Mouse (Mus musculus): ENCODE data around the gene Ctcfl. TPM values are rescaled to one million over a fixed set of nuclear protein-coding genes. Genes with fewer than 3 reads are reported as not detected.
A peak's percentile ranks its signal among the peaks of the same experiment; 100 is the strongest.
"Not testable (repeated sequence)": the region's sequence is repeated elsewhere in the genome, so short reads cannot be mapped to it uniquely, and the experiment has no call there.

Gene Ctcfl
- polyA plus RNA-seq, 1 experiment: 0.03 TPM

DNA sequence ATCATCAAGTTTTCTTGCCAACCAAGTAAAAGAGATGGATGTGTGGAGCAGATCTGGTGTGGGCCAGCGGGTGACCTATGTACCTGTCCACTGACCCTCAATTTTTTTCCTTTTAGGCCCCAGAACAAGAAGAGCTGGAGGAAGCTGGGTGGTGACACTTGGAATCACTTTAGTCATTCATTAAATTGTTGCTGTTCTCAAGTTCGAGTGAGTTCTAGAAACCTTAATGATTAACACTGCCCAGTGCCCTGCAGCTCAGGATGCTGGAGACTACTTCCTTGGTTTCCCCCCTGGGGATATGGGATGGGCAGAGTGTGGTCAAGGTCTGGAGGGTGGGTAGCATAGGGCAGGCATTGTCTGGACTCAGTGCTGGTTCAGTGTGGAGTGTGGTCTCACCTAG is 9.8 kb upstream of the Ctcfl start:
- Histone ChIP-seq H3K4me3 (ENCODE audit: insufficient read depth, low read depth, low read length) (no peak overlapping the region), H3K4me1 (ENCODE audit: control insufficient read depth, insufficient read depth, low read length) (peaks cover 17% of the 10 kb centered on the region), H3K27ac (ENCODE audit: insufficient read depth, low read depth, low read length) (peak overlapping the region; percentile 76), H3K36me3 (ENCODE audit: control insufficient read depth, insufficient read depth, low read length) (no peaks in the 10 kb centered on the region), H3K27me3 (replicated peaks; ENCODE audit: control insufficient read depth, insufficient read depth, low read length) (no peaks in the 10 kb centered on the region)
- WGBS: 35% methylated on average over 2 of the region's 2 CpGs
- TF ChIP-seq POLR2A (IDR thresholded peaks at IDR 0.05; ENCODE audit: low read depth, low read length): no peak
- TF ChIP-seq CTCF (conservative IDR thresholded peaks at IDR 0.05; ENCODE audit: insufficient read depth, insufficient read length, low read depth, low read length): no peak
- peak; percentile 91 for DNase-seq

DNA sequence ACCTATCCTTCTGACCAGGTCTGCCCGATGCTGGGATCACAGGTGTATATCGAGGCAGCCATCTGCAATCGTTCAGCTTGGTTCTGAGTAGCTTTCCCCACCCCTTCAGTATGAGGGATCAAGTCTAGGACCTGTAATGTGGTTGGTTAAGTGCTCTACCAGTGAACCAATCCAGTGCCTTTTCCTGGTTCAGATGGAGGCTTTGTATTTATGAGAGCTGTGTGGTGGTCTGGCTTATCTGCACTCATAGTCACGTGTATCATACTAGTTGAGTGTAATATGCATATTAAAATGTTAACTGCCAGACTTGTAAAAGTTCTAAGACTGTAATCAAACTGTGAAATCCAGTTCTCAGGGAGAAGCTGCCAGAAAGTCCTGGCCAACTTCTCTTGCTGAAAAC is 7.1 kb upstream of the Ctcfl start:
- 82% methylated on average over 4 of the region's 4 CpGs for WGBS
- H3K4me1 ChIP-seq (ENCODE audit: control insufficient read depth, insufficient read depth, low read length): peaks cover 21% of the 10 kb centered on the region
- H3K36me3 ChIP-seq (ENCODE audit: control insufficient read depth, insufficient read depth, low read length): no peaks in the 10 kb centered on the region
- DNase-seq: no peak
- H3K27ac ChIP-seq (ENCODE audit: insufficient read depth, low read depth, low read length): no peak overlapping the region
- no peak overlapping the region for H3K4me3 ChIP-seq (ENCODE audit: insufficient read depth, low read depth, low read length)
- no peak for TF ChIP-seq CTCF (conservative IDR thresholded peaks at IDR 0.05; ENCODE audit: insufficient read depth, insufficient read length, low read depth, low read length)
- no peaks in the 10 kb centered on the region for H3K27me3 ChIP-seq (replicated peaks; ENCODE audit: control insufficient read depth, insufficient read depth, low read length)

DNA sequence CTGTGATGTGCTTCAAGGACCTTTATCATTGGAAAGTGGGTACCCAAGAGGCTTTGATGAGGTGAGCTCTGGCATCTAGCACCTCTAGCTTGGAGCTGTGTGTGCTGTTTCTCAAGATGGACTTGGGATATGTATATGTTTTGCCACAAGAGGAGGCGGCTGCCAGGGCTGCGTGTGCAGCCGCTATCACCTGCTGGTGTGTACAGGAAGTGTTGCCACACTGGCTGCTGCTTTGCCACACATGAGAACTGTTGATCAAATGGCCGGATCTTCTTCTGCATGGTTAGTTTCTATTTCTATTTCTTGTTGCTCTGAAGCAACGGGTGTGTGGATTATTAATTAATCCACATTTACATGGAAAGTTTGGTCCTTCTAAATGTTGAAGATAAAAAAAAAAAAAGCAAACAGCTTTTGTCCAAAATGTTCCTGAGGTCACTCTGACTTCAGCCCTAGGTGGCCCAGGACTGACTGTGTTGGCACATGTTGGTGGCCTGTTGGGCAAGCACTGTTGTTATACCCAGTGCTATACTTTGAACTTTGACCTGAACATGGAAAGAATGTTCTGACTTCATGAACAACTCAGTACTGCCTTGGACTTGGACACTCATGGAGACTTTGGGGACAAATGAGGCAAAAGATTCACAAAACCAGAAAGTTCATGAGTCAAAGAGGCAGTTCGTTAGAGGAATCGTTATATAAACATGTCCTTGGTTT is 4.9 kb upstream of the Ctcfl start:
- DNase-seq: peak; percentile 92
- TF ChIP-seq CTCF (conservative IDR thresholded peaks at IDR 0.05; ENCODE audit: insufficient read depth, insufficient read length, low read depth, low read length) (no peak), POLR2A (IDR thresholded peaks at IDR 0.05; ENCODE audit: low read depth, low read length) (no peak)
- H3K27me3 ChIP-seq (replicated peaks; ENCODE audit: control insufficient read depth, insufficient read depth, low read length): no peaks in the 10 kb centered on the region
- H3K27ac ChIP-seq (ENCODE audit: insufficient read depth, low read depth, low read length): peak overlapping the region; percentile 99
- peaks cover 15% of the 10 kb centered on the region for H3K4me1 ChIP-seq (ENCODE audit: control insufficient read depth, insufficient read depth, low read length)
- no peaks in the 10 kb centered on the region for H3K36me3 ChIP-seq (ENCODE audit: control insufficient read depth, insufficient read depth, low read length)
- no peak overlapping the region for H3K4me3 ChIP-seq (ENCODE audit: insufficient read depth, low read depth, low read length)
- 52% methylated on average over 7 of the region's 7 CpGs for WGBS

DNA sequence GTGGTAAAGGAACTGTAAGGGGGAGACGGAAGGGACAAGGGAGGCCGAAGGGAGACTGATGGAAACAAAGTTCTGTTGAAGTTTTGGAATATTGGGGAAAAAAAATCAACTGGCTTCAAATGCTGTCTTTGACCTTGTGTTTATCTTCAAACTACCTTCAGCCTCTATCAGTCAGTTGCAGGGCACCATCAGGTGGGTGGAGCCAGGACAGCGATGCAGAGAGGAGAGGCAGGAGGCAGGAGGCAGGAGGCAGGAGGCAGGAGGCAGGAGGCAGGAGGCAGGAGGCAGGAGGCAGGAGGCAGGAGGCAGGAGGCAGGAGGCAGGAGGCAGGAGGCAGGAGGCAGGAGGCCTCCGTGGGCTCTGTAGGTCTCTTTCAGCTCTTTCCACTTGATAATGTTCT is 792 bp upstream of the Ctcfl start:
- H3K27ac ChIP-seq (ENCODE audit: insufficient read depth, low read depth, low read length); H3K4me3 ChIP-seq (ENCODE audit: insufficient read depth, low read depth, low read length); H3K36me3 ChIP-seq (ENCODE audit: control insufficient read depth, insufficient read depth, low read length); H3K27me3 ChIP-seq (replicated peaks; ENCODE audit: control insufficient read depth, insufficient read depth, low read length); DNase-seq: not testable (repeated sequence)
- peaks cover 11% of the 10 kb centered on the region; the same call in 1 of the 2 replicates for H3K4me1 ChIP-seq (ENCODE audit: control insufficient read depth, insufficient read depth, low read length)
- 68% methylated on average over 4 of the region's 4 CpGs for WGBS

DNA sequence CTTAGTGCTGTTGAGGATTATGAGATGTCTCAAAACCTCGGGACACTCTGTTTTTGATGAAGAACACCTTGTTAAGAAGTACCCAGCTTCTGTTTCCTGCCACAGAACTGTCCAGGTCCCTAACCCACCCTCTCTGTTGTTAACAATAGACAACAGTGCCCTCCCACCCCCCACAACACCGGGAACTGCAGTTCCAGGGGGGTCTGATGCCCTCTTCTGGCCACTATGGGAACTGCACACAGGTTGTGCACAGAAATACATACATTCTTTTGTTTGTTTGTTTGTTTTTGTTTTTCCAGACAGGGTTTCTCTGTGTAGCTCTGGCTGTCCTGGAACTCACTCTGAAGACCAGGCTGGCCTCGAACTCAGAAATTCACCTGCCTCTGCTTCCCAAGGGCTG is 5.5 kb downstream of the Ctcfl start:
- 0 out of 2 replicates have a peak, but pooled peaks have one; percentile 16 for TF ChIP-seq CTCF (conservative IDR thresholded peaks at IDR 0.05; ENCODE audit: insufficient read depth, insufficient read length, low read depth, low read length)
- not testable (repeated sequence) for H3K27me3 ChIP-seq (replicated peaks; ENCODE audit: control insufficient read depth, insufficient read depth, low read length); H3K4me3 ChIP-seq (ENCODE audit: insufficient read depth, low read depth, low read length); H3K36me3 ChIP-seq (ENCODE audit: control insufficient read depth, insufficient read depth, low read length); H3K4me1 ChIP-seq (ENCODE audit: control insufficient read depth, insufficient read depth, low read length); H3K27ac ChIP-seq (ENCODE audit: insufficient read depth, low read depth, low read length); DNase-seq
- WGBS: 68% methylated on average over 3 of the region's 3 CpGs

DNA sequence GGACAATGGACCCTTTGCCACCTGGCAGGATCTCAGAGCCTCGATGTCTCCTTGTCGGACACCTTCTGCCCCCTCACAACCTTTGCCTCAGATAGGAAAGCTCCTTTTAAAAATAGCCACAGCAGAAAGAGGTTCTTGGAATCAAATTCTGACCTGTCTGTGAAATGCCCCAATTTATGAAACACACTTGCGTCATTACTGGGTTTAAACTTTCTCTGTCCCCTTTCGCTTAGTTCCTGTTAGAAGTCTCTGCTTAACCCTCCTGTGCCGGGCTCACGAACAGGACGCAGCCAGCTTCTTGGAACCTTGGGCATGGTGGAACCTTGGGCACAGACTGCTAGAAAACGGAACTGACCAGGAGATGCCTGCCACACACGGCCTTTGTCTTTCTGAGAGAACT is 8.8 kb downstream of the Ctcfl start:
- Histone ChIP-seq H3K27me3 (replicated peaks; ENCODE audit: control insufficient read depth, insufficient read depth, low read length) (no peaks in the 10 kb centered on the region), H3K4me3 (ENCODE audit: insufficient read depth, low read depth, low read length) (no peak overlapping the region), H3K27ac (ENCODE audit: insufficient read depth, low read depth, low read length) (no peak overlapping the region), H3K4me1 (ENCODE audit: control insufficient read depth, insufficient read depth, low read length) (peaks cover 6% of the 10 kb centered on the region; the same call in 1 of the 2 replicates), H3K36me3 (ENCODE audit: control insufficient read depth, insufficient read depth, low read length) (no peaks in the 10 kb centered on the region)
- WGBS: 91% methylated on average over 9 of the region's 9 CpGs
- no peak for TF ChIP-seq POLR2A (IDR thresholded peaks at IDR 0.05; ENCODE audit: low read depth, low read length)
- no peak for TF ChIP-seq CTCF (conservative IDR thresholded peaks at IDR 0.05; ENCODE audit: insufficient read depth, insufficient read length, low read depth, low read length)
- no peak for DNase-seq

DNA sequence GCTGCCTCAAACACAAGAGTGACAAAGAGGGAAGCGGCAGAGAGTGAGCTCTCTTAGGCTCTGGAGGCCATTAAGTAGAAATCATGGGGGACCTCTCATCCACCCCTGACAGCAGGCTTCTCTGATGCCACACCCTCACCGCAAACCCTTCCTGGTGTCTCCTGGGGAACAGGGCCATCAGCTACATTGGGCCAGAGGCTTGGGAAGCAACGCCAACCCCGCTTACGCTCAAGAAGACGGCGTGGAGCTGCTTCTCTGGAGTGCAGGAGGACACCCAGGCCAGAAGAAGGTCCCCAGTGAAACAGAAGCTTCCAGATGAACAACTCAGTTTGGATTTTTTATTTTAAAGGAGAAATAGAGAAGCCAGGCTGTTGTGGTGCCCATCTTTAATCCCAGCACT is 9.8 kb downstream of the Ctcfl start:
- WGBS: 94% methylated on average over 7 of the region's 7 CpGs
- Histone ChIP-seq H3K27me3 (replicated peaks; ENCODE audit: control insufficient read depth, insufficient read depth, low read length) (no peaks in the 10 kb centered on the region), H3K4me3 (ENCODE audit: insufficient read depth, low read depth, low read length) (no peak overlapping the region), H3K27ac (ENCODE audit: insufficient read depth, low read depth, low read length) (no peak overlapping the region), H3K36me3 (ENCODE audit: control insufficient read depth, insufficient read depth, low read length) (no peaks in the 10 kb centered on the region), H3K4me1 (ENCODE audit: control insufficient read depth, insufficient read depth, low read length) (peaks cover 6% of the 10 kb centered on the region; the same call in 1 of the 2 replicates)
- no peak for DNase-seq
- no peak for TF ChIP-seq POLR2A (IDR thresholded peaks at IDR 0.05; ENCODE audit: low read depth, low read length)
- no peak for TF ChIP-seq CTCF (conservative IDR thresholded peaks at IDR 0.05; ENCODE audit: insufficient read depth, insufficient read length, low read depth, low read length)

Measured in kidney, adult 2 months (tissue).